Mouse (Mus musculus) myocyte (in vitro differentiated cells): ENCODE data around the gene Nr2f2.

Experiments
- CEBPB ChIP-seq: IDR thresholded peaks from 2 replicates; pipeline ENCODE4 v1.6.1; 2011; ENCODE audit warnings: mild to moderate bottlenecking, moderate library complexity; ENCODE audit not compliant: poor library complexity, insufficient read depth, severe bottlenecking
- MAX ChIP-seq: IDR thresholded peaks from one replicate; pipeline ENCODE4 v1.6.1; 2011; ENCODE audit warnings: low read depth, mild to moderate bottlenecking, control low read depth
- MYOD1 ChIP-seq, 3 experiments: IDR thresholded peaks; one replicate each; pipeline ENCODE4 v1.6.1; 2011; ENCODE audit warnings: control low read depth in 2 of 3, low read depth in 2 of 3, mild to moderate bottlenecking in 2 of 3, moderate library complexity in 1 of 3; ENCODE audit not compliant: insufficient read length in 2 of 3, control insufficient read depth in 1 of 3
- MYOG ChIP-seq, 3 experiments: IDR thresholded peaks; one replicate each; pipeline ENCODE4 v1.6.1; 2011; ENCODE audit warnings: control low read depth in 2 of 3, low read depth in 2 of 3, mild to moderate bottlenecking in 2 of 3; ENCODE audit not compliant: insufficient read length in 2 of 3, control insufficient read depth in 1 of 3, insufficient read depth in 1 of 3
- POLR2A ChIP-seq: IDR thresholded peaks from one replicate; pipeline ENCODE4 v1.6.1; 2011; ENCODE audit warnings: low read depth, mild to moderate bottlenecking, control low read depth, moderate library complexity; ENCODE audit not compliant: insufficient read length
- TCF12 ChIP-seq: IDR thresholded peaks from one replicate; pipeline ENCODE4 v1.6.1; 2011; ENCODE audit warnings: mild to moderate bottlenecking, control low read depth; ENCODE audit not compliant: poor library complexity, insufficient read depth, severe bottlenecking
- TCF3 ChIP-seq: IDR thresholded peaks from one replicate; pipeline ENCODE4 v1.6.1; 2011; ENCODE audit warnings: low read depth, control low read depth; ENCODE audit not compliant: insufficient read length
- USF1 ChIP-seq: IDR thresholded peaks from one replicate; pipeline ENCODE4 v1.6.1; 2011; ENCODE audit warnings: low read depth, mild to moderate bottlenecking, control low read depth, moderate library complexity

GRCm38 (mm10) chr7:70335411-70335810, 31.1 kb downstream of the Nr2f2 start:
- TF ChIP-seq MYOD1 (IDR thresholded peaks at IDR 0.05; ENCODE audit: control insufficient read depth in 1 of 3, insufficient read length in 2 of 3, low read depth in 2 of 3): no peak
- no peak for TF ChIP-seq POLR2A
- TF ChIP-seq MYOG (IDR thresholded peaks at IDR 0.05; ENCODE audit: control insufficient read depth in 1 of 3, insufficient read depth in 1 of 3, insufficient read length in 2 of 3, low read depth in 2 of 3): no peak
- no peak for TF ChIP-seq MAX
- no peak for TF ChIP-seq CEBPB
- no peak for TF ChIP-seq TCF12
- TF ChIP-seq TCF3: no peak
- no peak for TF ChIP-seq USF1
